Mouse (Mus musculus) megakaryocyte, embryonic 14.5 days (primary cell): Measurements from ENCODE around the gene Nrip2.

Experiments
- FLI1 ChIP-seq: IDR thresholded peaks from 2 replicates; pipeline ENCODE4 v1.6.1; 2012; ENCODE audit warnings: low read length, inconsistent platforms, mixed read lengths
- GATA1 ChIP-seq: IDR thresholded peaks from 3 replicates; pipeline ENCODE4 v1.6.1; 2012; ENCODE audit warnings: mixed read lengths, low read length, inconsistent platforms, borderline replicate concordance

GRCm38 (mm10) chr6:128404708-128405107 lies 5.6 kb downstream of the Nrip2 start:
- no peak for TF ChIP-seq GATA1
- TF ChIP-seq FLI1 = no peak
